Mouse (Mus musculus) midbrain, postnatal 0 days (tissue): ENCODE results near the gene Olfr282. TPM values are rescaled to one million over a fixed set of nuclear protein-coding genes. Genes with fewer than 3 reads are reported as not detected.

Source experiments
- ATAC-seq: fragments of 200-750 bp; cut with Nextera tagmentation; 2 replicates; pipeline ENCODE4 v1.8.0; 2017; ENCODE audit warnings: moderate number of reproducible peaks, mild to moderate bottlenecking, moderate TSS enrichment, moderate library complexity; ENCODE audit not compliant: low FRiP score
- DNase-seq: peaks from one replicate; pipeline ENCODE4 v3.0.0-alpha.2; 2015; ENCODE audit warnings: low spot score
- H3K27ac ChIP-seq: fragments of 300-500 bp; sonication (generic); 2 replicates; pipeline ENCODE4 v1.5.1; 2014; ENCODE audit warnings: low read depth, mild to moderate bottlenecking, low read length, mixed read lengths
- H3K27me3 ChIP-seq: fragments of 300-500 bp; sonication (generic); 2 replicates; pipeline ENCODE4 v1.6.1; 2014; ENCODE audit warnings: low read length, control low read depth, mixed read lengths; ENCODE audit not compliant: insufficient read depth
- H3K36me3 ChIP-seq: fragments of 300-500 bp; sonication (generic); 2 replicates; pipeline ENCODE4 v1.6.1; 2014; ENCODE audit warnings: low read length, control low read depth, mixed read lengths; ENCODE audit not compliant: insufficient read depth
- H3K4me1 ChIP-seq: fragments of 300-500 bp; sonication (generic); 2 replicates; pipeline ENCODE4 v1.6.1; 2014; ENCODE audit warnings: mild to moderate bottlenecking, control low read depth, antibody characterized with exemption, low read length, mixed read lengths; ENCODE audit not compliant: insufficient read depth
- H3K4me2 ChIP-seq: fragments of 300-500 bp; sonication (generic); 2 replicates; pipeline ENCODE4 v1.6.1; 2014; ENCODE audit warnings: low read depth, mild to moderate bottlenecking, low read length, mixed read lengths; ENCODE audit not compliant: poor library complexity, severe bottlenecking
- H3K4me3 ChIP-seq: fragments of 300-500 bp; sonication (generic); 2 replicates; pipeline ENCODE4 v1.5.1; 2014; ENCODE audit warnings: low read depth, mild to moderate bottlenecking, low read length, moderate library complexity
- H3K9ac ChIP-seq: fragments of 300-500 bp; sonication (generic); replicated peaks from 2 replicates; pipeline ENCODE4 v1.6.1; 2014; ENCODE audit warnings: mild to moderate bottlenecking, low read length, moderate library complexity, mixed read lengths; ENCODE audit not compliant: poor library complexity, severe bottlenecking
- H3K9me3 ChIP-seq: fragments of 300-500 bp; sonication (generic); 2 replicates; pipeline ENCODE4 v1.6.1; 2016; ENCODE audit warnings: low read length, control low read depth
- CTCF ChIP-seq: IDR thresholded peaks from 2 replicates; pipeline ENCODE4 v1.5.1; 2016; ENCODE audit warnings: antibody characterized with exemption, mild to moderate bottlenecking
- WGBS: fragments of 180-500 bp; shearing (Covaris S2); extraction: QIAGEN DNeasy Blood & Tissue Kit; methylation state at CpG from one replicate; pipeline ENCODE4 v1.1.7; 2014; 5-methylcytosine and 5-hydroxymethylcytosine counted together
- polyA plus RNA-seq: library from polyadenylated mRNA; unstranded; fragments of >200 nt; fragmentation: Nextera tagmentation; extraction: Ambion mirVana; gene quantifications from 2 replicates; pipeline ENCODE4 v1.2.1, GENCODE M21; 2015
- total RNA-seq: library from RNA; depleted of rRNA; stranded (reverse); fragments of >200 nt; gene quantifications from 2 replicates; pipeline ENCODE4 v1.2.3, GENCODE M21; 2014

The Olfr282 gene
- total and polyA plus RNA-seq, 2 experiments from 2014 or later, result not detected

DNA sequence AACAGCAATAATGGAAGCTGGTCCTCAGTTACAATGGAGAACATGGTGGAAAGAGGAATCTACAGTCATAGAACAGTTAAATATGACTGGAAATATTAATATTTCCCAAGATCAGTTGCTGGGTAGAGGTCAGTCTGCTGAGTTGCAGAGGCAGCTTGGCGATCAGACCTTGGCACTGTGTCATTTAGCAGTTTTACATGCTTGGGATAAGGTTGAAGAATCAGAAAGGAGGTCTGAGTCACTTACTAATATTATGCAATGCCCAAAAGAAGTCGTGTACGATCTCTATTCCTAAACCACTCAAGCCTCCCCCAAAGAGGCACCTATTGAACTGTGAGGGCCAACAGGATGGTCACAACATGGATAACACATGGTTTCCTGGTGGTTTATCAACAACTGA is 13.5 kb downstream of the Olfr282 start:
- TF ChIP-seq CTCF, result no peak
- Histone ChIP-seq H3K9ac (no peak overlapping the region), H3K4me1 (no peaks in the 10 kb centered on the region), H3K27ac (no peak overlapping the region), H3K4me3 (no peak overlapping the region), H3K9me3 (no peaks in the 10 kb centered on the region), H3K36me3 (no peaks in the 10 kb centered on the region), H3K27me3 (no peaks in the 10 kb centered on the region), H3K4me2 (no peak overlapping the region)
- no peak for DNase-seq
- WGBS, result 75% methylated on average over 3 of the region's 3 CpGs
- no peak for ATAC-seq

DNA sequence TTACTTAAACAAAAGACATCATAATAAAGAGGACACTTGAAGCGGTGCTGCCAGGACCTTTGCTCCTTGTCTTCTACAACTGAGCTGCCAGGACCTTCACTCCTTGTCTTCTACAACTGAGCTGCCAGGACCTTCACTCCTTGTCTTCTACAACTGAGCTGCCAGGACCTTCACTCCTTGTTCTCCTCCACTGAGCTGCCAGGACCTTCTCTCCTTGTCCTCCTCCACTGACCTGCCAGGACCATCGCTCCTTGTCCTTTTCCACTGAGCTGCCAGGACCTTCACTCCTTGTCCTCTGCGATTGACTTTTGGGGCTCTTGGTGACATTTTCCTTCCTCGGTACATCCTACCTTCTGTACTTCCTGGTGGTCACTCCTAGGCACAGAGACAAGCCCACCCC is 17.5 kb downstream of the Olfr282 start:
- Histone ChIP-seq H3K9me3 (no peaks in the 10 kb centered on the region), H3K4me3 (no peak overlapping the region), H3K36me3 (no peaks in the 10 kb centered on the region), H3K4me1 (no peaks in the 10 kb centered on the region), H3K4me2 (no peak overlapping the region), H3K9ac (no peak overlapping the region), H3K27me3 (no peaks in the 10 kb centered on the region), H3K27ac (no peak overlapping the region)
- no peak for TF ChIP-seq CTCF
- DNase-seq (peak; percentile 18), ATAC-seq (no peak)
- 53% methylated on average over 4 of the region's 4 CpGs for WGBS

GRCm38 (mm10) chr15:98452288-98452687 is 21.3 kb downstream of the Olfr282 start, which contains the start of gene Olfr281:
TSS of gene Olfr281 (plus strand) at chr15:98452588.
- Histone ChIP-seq H3K9ac (no peak within 1 kb of the TSS), H3K9me3 (no peaks in the 10 kb centered on the region), H3K4me1 (no peaks in the 10 kb centered on the region), H3K4me2 (no peak within 1 kb of the TSS), H3K27me3 (no peaks in the 10 kb centered on the region), H3K36me3 (no peaks in the 10 kb centered on the region), H3K27ac (no peak within 1 kb of the TSS), H3K4me3 (no peak within 1 kb of the TSS)
- 94% methylated on average over 7 of the region's 7 CpGs for WGBS
- no peak for TF ChIP-seq CTCF
- ATAC-seq (no peak), DNase-seq (no peak)

DNA sequence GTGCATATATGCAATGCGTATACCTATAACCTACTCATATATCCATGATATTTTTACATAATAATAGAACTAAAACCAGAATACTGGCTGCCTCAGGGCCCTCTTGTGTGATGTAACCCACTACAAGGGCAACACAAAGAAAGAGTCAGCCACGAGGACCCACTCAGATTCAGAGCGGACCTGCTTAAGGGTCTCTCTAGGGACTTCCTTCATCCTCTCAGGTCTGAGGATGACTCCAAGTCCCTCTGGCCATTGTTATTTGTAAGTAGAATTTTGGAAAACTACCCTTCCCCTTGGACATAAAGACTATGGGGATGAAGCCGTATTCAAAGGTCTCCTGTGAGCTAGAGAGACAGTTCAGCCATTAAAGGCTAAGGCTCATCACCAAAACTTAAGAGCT is 38.6 kb downstream of the Olfr282 start, which contains the start of gene OR5BS1P:
TSS of gene OR5BS1P (plus strand) at position 301 of the 400 bp plus-strand sequence.
- no peak for DNase-seq
- no peak for TF ChIP-seq CTCF
- H3K9ac ChIP-seq, result no peak within 1 kb of the TSS
- 94% methylated on average over 4 of the region's 4 CpGs for WGBS
- ATAC-seq, result no peak
- H3K27ac ChIP-seq, result no peak within 1 kb of the TSS
- no peaks in the 10 kb centered on the region for H3K36me3 ChIP-seq
- no peaks in the 10 kb centered on the region for H3K4me1 ChIP-seq
- no peaks in the 10 kb centered on the region for H3K27me3 ChIP-seq
- no peaks in the 10 kb centered on the region for H3K9me3 ChIP-seq
- no peak within 1 kb of the TSS for H3K4me2 ChIP-seq
- H3K4me3 ChIP-seq, result no peak within 1 kb of the TSS

GRCm38 (mm10) chr15:98471539-98471938 is 40.5 kb downstream of the Olfr282 start:
- H3K4me1 ChIP-seq, result no peaks in the 10 kb centered on the region
- DNase-seq (no peak), ATAC-seq (no peak)
- no peak overlapping the region for H3K4me3 ChIP-seq
- H3K4me2 ChIP-seq, result no peak overlapping the region
- H3K9me3 ChIP-seq, result no peaks in the 10 kb centered on the region
- H3K9ac ChIP-seq, result no peak overlapping the region
- no peaks in the 10 kb centered on the region for H3K27me3 ChIP-seq
- TF ChIP-seq CTCF, result no peak
- no peak overlapping the region for H3K27ac ChIP-seq
- no peaks in the 10 kb centered on the region for H3K36me3 ChIP-seq
- 92% methylated on average over 13 of the region's 13 CpGs for WGBS

DNA sequence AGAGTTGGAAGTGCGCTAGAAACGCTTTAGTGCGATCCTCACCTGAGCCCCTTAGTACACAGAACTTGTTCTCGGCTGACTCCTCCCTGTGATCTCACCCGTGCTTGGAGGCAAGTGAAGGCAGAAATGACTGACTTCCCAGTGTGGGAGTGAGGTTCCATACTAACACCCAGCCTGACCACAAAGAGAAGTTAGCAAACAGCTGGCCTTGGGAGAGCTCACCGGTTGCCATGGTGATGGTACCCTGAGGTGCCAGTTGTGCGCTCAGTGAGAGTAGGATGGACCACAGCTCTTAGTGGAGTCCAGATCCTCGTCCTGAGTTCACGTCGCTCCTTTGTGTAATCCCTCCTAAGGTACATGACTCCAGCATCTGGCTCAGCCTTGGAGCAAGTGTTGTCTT is 43.9 kb downstream of the Olfr282 start:
- WGBS, result 75% methylated on average over 10 of the region's 10 CpGs
- no peaks in the 10 kb centered on the region for H3K4me1 ChIP-seq
- H3K9me3 ChIP-seq, result no peaks in the 10 kb centered on the region
- H3K36me3 ChIP-seq, result no peaks in the 10 kb centered on the region
- H3K9ac ChIP-seq, result no peak overlapping the region
- no peak overlapping the region for H3K27ac ChIP-seq
- no peaks in the 10 kb centered on the region for H3K27me3 ChIP-seq
- no peak overlapping the region for H3K4me3 ChIP-seq
- DNase-seq (no peak), ATAC-seq (no peak)
- no peak overlapping the region for H3K4me2 ChIP-seq
- TF ChIP-seq CTCF, result no peak
